Mouse (Mus musculus): ENCODE results near the gene Cds2. TPM values are rescaled to one million over a fixed set of nuclear protein-coding genes. Genes with fewer than 3 reads are reported as not detected.

Gene Cds2
- total RNA-seq (2021) (10 to 100 TPM; 75.4 to 90.4 TPM), polyA plus RNA-seq (2012; rRNA removed) (48.0 and 85.1 TPM in 2 replicates)
- long read RNA-seq, full-length matches to known transcripts, result 9 of 34 reads
- long read RNA-seq, partial matches to known transcripts, result 16 of 34 reads
- long read RNA-seq, other reads (novel, unspliced or antisense), result 9 of 34 reads

DNA sequence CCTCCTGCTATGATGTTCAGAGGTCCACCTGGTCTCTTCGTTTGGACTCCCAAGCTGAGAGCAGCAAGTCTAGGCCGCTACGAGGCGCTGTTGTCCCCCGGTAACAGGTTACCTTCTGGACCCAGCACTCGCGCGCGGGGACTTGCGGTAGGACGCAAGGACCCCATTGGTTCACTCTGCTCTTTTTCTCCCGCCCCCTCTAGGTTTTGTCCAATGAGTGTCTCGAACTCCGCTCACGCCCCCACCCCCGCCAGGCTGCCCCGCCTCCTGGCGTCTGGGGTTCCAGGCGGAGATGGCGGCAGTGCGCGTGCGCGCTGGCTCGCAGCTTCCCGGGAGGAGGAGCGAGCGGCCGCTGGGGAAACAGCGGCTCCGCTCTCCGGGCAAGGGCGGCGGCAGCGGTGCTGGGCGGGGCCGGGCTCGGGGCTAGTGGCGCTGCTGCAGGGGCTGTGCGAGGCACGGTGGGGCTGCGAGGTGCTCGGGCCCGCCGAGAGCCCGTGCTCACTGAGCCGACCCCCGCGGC, at the start of gene Cds2:
Gene Cds2 (plus strand): TSS at position 270 of the 520 bp plus-strand sequence.
- Histone ChIP-seq H3K27me3 (ENCODE audit: control insufficient read depth, insufficient read depth, low read length) (no peaks in the 10 kb centered on the region), H3K27ac (peak within 1 kb of the TSS; percentile 99), H3K36me3 (ENCODE audit: control insufficient read depth, insufficient read depth, low read length) (peaks cover 13% of the 10 kb centered on the region), H3K4me3 (peak within 1 kb of the TSS; percentile 100), H3K79me2 (replicated peaks; ENCODE audit: control insufficient read depth, insufficient read depth, low read length) (peaks cover 6% of the 10 kb centered on the region), H3K9ac (ENCODE audit: low read depth, low read length) (peak within 1 kb of the TSS; percentile 96), H3K4me1 (ENCODE audit: control insufficient read depth, insufficient read depth, low read length) (peaks cover 10% of the 10 kb centered on the region)
- DNase-seq, result peak; percentile 99 to 100
- TF ChIP-seq CTCF (IDR thresholded peaks at IDR 0.05) (peak; percentile 90), EP300 (IDR thresholded peaks at IDR 0.05; ENCODE audit: insufficient read depth, low read depth, low read length) (peak; percentile 88; the same call in 1 of the 2 replicates), POLR2A (IDR thresholded peaks at IDR 0.05; ENCODE audit: insufficient read depth, low read depth, low read length) (peak; percentile 71)
- WGBS, result 2% methylated on average over 48 of the region's 49 CpGs
- intact Hi-C loops (cut with DNase I), result loop anchor here (1.0 to 10.0 kb wide), 4 partner anchors 44 to 452 kb away; no protein-coding TSS in a partner anchor

DNA sequence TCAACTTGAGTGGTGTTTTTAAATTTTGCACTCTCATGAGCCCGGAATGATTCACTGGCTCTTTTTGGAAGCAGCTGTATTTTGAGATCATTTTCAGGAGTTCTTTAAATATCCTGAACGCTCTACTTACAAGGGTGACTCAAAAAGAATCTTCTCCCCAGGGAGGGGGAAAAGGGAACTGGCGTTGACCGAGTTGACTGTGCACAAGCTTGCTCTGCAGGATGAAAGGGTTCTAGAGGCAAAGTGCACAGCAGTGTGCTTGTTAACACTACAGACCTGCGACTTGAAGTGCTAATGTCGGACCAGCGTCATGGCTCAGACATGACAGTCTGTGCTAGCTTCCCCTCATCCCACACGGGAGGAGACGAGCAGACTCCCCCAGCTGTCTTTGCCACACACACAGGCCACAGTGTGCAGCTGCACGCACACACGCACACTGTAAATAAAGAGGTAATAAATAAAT, 41.3 kb upstream of the Cds2 start:
- TF ChIP-seq EP300 (IDR thresholded peaks at IDR 0.05; ENCODE audit: insufficient read depth, low read depth, low read length), result no peak
- no peak for TF ChIP-seq POLR2A (IDR thresholded peaks at IDR 0.05; ENCODE audit: insufficient read depth, low read depth, low read length)
- no peak for TF ChIP-seq CTCF (IDR thresholded peaks at IDR 0.05)
- intact Hi-C loops (cut with DNase I), result no loop called here
- H3K36me3 ChIP-seq (ENCODE audit: control insufficient read depth, insufficient read depth, low read length), result no peaks in the 10 kb centered on the region
- H3K4me1 ChIP-seq (ENCODE audit: control insufficient read depth, insufficient read depth, low read length), result peaks cover 2% of the 10 kb centered on the region; the same call in 1 of the 2 replicates
- no peak overlapping the region for H3K4me3 ChIP-seq
- H3K9ac ChIP-seq (ENCODE audit: low read depth, low read length), result no peak overlapping the region
- 48% methylated on average over 11 of the region's 11 CpGs for WGBS
- DNase-seq, result peak; percentile 16 to 25
- H3K79me2 ChIP-seq (replicated peaks; ENCODE audit: control insufficient read depth, insufficient read depth, low read length), result no peaks in the 10 kb centered on the region
- peak overlapping the region; percentile 36; the same call in 1 of the 2 replicates for H3K27ac ChIP-seq
- H3K27me3 ChIP-seq (ENCODE audit: control insufficient read depth, insufficient read depth, low read length), result no peaks in the 10 kb centered on the region

GRCm38 (mm10) chr2:132224359-132224758, 38.6 kb upstream of the Cds2 start:
- intact Hi-C loops (cut with DNase I), result no loop called here
- no peak overlapping the region for H3K9ac ChIP-seq (ENCODE audit: low read depth, low read length)
- H3K36me3 ChIP-seq (ENCODE audit: control insufficient read depth, insufficient read depth, low read length), result no peaks in the 10 kb centered on the region
- TF ChIP-seq POLR2A (IDR thresholded peaks at IDR 0.05; ENCODE audit: insufficient read depth, low read depth, low read length) (no peak), CTCF (IDR thresholded peaks at IDR 0.05) (no peak), EP300 (IDR thresholded peaks at IDR 0.05; ENCODE audit: insufficient read depth, low read depth, low read length) (no peak)
- peaks cover 2% of the 10 kb centered on the region; the same call in 1 of the 2 replicates for H3K4me1 ChIP-seq (ENCODE audit: control insufficient read depth, insufficient read depth, low read length)
- H3K4me3 ChIP-seq, result no peak overlapping the region
- no peaks in the 10 kb centered on the region for H3K79me2 ChIP-seq (replicated peaks; ENCODE audit: control insufficient read depth, insufficient read depth, low read length)
- H3K27ac ChIP-seq, result no peak overlapping the region
- peak in 1 of 2 experiments; percentile 26 for DNase-seq
- H3K27me3 ChIP-seq (ENCODE audit: control insufficient read depth, insufficient read depth, low read length), result no peaks in the 10 kb centered on the region
- 72% methylated on average over 4 of the region's 4 CpGs for WGBS

GRCm38 (mm10) chr2:132232413-132232945, 30.5 kb upstream of the Cds2 start:
- no peaks in the 10 kb centered on the region for H3K4me1 ChIP-seq (ENCODE audit: control insufficient read depth, insufficient read depth, low read length)
- no peak overlapping the region for H3K4me3 ChIP-seq
- intact Hi-C loops (cut with DNase I), result no loop called here
- H3K27ac ChIP-seq, result no peak overlapping the region
- H3K36me3 ChIP-seq (ENCODE audit: control insufficient read depth, insufficient read depth, low read length), result no peaks in the 10 kb centered on the region
- no peak overlapping the region for H3K9ac ChIP-seq (ENCODE audit: low read depth, low read length)
- 92% methylated on average over 3 of the region's 3 CpGs for WGBS
- no peaks in the 10 kb centered on the region for H3K79me2 ChIP-seq (replicated peaks; ENCODE audit: control insufficient read depth, insufficient read depth, low read length)
- H3K27me3 ChIP-seq (ENCODE audit: control insufficient read depth, insufficient read depth, low read length), result no peaks in the 10 kb centered on the region
- no peak for TF ChIP-seq EP300 (IDR thresholded peaks at IDR 0.05; ENCODE audit: insufficient read depth, low read depth, low read length)
- no peak for DNase-seq

- H3K9ac ChIP-seq (ENCODE audit: low read depth, low read length), result no peak overlapping the region
- H3K27me3 ChIP-seq (ENCODE audit: control insufficient read depth, insufficient read depth, low read length), result no peaks in the 10 kb centered on the region
- intact Hi-C loops (cut with DNase I), result no loop called here
- H3K27ac ChIP-seq, result no peak overlapping the region
- WGBS, result 53% methylated on average over 16 of the region's 16 CpGs
- H3K79me2 ChIP-seq (replicated peaks; ENCODE audit: control insufficient read depth, insufficient read depth, low read length), result no peaks in the 10 kb centered on the region
- TF ChIP-seq EP300 (IDR thresholded peaks at IDR 0.05; ENCODE audit: insufficient read depth, low read depth, low read length) (no peak), POLR2A (IDR thresholded peaks at IDR 0.05; ENCODE audit: insufficient read depth, low read depth, low read length) (no peak), CTCF (IDR thresholded peaks at IDR 0.05) (no peak)
- no peak overlapping the region for H3K4me3 ChIP-seq
- H3K36me3 ChIP-seq (ENCODE audit: control insufficient read depth, insufficient read depth, low read length), result no peaks in the 10 kb centered on the region
- no peaks in the 10 kb centered on the region for H3K4me1 ChIP-seq (ENCODE audit: control insufficient read depth, insufficient read depth, low read length)
- DNase-seq, result no peak
These were observed 28.8 kb upstream of the Cds2 start for GRCm38 (mm10) chr2:132233985-132234765.
